ENCODE assay signal across 7 mouse cellular contexts in the genomic region with DNA sequence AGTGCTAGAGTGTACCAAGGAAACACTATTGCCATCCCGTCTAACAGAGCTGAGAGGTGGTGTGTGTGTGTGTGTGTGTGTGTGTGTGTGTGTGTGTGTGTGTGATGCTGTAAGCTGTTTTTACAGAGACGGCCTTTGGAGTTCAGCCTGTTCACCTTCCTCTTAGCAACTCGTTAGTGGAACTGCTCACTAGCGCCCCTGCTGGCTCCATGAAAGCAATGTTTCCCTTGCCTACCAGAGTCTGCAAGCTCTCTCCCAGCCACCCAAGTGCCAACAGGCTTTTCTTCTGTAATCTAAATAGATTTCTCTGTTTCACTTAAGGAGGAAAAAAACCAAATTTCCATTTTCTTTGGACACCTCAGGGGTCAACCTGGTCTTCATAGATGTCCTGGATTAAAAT.
A peak's percentile ranks its signal among the peaks of the same experiment; 100 is the strongest.
DNase-seq lines count a peak whose midpoint lies in the region; ATAC-seq and TF ChIP-seq lines count a peak whose summit lies in the region.

No protein-coding gene starts in this region.

- WGBS in intestine, embryonic 14.5 days: 25% methylated on average over 4 of the region's 4 CpGs
- WGBS in intestine, embryonic 16.5 days: 34% methylated on average over 4 of the region's 4 CpGs
- WGBS in embryonic facial prominence, embryonic 10.5 days: 18% methylated on average over 4 of the region's 4 CpGs
- WGBS in midbrain, postnatal 0 days: 21% methylated on average over 4 of the region's 4 CpGs

- DNase-seq in intestine, embryonic 14.5 days (ENCODE audit: low spot score): peak; percentile 54
- DNase-seq in 416B (ENCODE audit: low read depth): peak; percentile 34
- peak; percentile 63 for DNase-seq in ES-CJ7 (ENCODE audit: low read depth, low spot score)
- DNase-seq in embryonic facial prominence, embryonic 10.5 days (ENCODE audit: low spot score): peak; percentile 58
- peak; percentile 79 for DNase-seq in midbrain, postnatal 0 days (ENCODE audit: low spot score)
- DNase-seq in ovary, postnatal 14 days (ENCODE audit: low spot score): no peak

- TF ChIP-seq CTCF in midbrain, postnatal 0 days (IDR thresholded peaks at IDR 0.05): peak; percentile 71

- H3K27me3 ChIP-seq in intestine, embryonic 14.5 days (replicated peaks; ENCODE audit: control insufficient read depth, insufficient read depth, low read length): no peaks in the 10 kb centered on the region
- H3K27me3 ChIP-seq in intestine, embryonic 16.5 days (replicated peaks; ENCODE audit: control insufficient read depth, insufficient read depth, low read length): no peaks in the 10 kb centered on the region
- no peaks in the 10 kb centered on the region for H3K27me3 ChIP-seq in embryonic facial prominence, embryonic 10.5 days (replicated peaks; ENCODE audit: low read depth, poor library complexity, severe bottlenecking)
- no peaks in the 10 kb centered on the region for H3K27me3 ChIP-seq in midbrain, postnatal 0 days (ENCODE audit: insufficient read depth, low read length)

- no peaks in the 10 kb centered on the region for H3K4me1 ChIP-seq in intestine, embryonic 14.5 days (replicated peaks; ENCODE audit: control insufficient read depth, insufficient read depth, low read length)
- no peaks in the 10 kb centered on the region for H3K4me1 ChIP-seq in intestine, embryonic 16.5 days (ENCODE audit: control insufficient read depth, insufficient read depth, low read length)
- no peaks in the 10 kb centered on the region for H3K4me1 ChIP-seq in embryonic facial prominence, embryonic 10.5 days
- H3K4me1 ChIP-seq in midbrain, postnatal 0 days (ENCODE audit: insufficient read depth, low read length): no peaks in the 10 kb centered on the region; the same call in 1 of the 2 replicates

- H3K9ac ChIP-seq in intestine, embryonic 14.5 days (ENCODE audit: low read length): no peak overlapping the region
- H3K9ac ChIP-seq in intestine, embryonic 16.5 days (ENCODE audit: low read depth, low read length): no peak overlapping the region
- H3K9ac ChIP-seq in midbrain, postnatal 0 days (replicated peaks; ENCODE audit: low read length, poor library complexity, severe bottlenecking): no peak overlapping the region

- no peak overlapping the region for H3K27ac ChIP-seq in intestine, embryonic 14.5 days (ENCODE audit: low read depth)
- no peak overlapping the region for H3K27ac ChIP-seq in intestine, embryonic 16.5 days (ENCODE audit: low read length)
- no peak overlapping the region for H3K27ac ChIP-seq in embryonic facial prominence, embryonic 10.5 days (replicated peaks)
- no peak overlapping the region for H3K27ac ChIP-seq in midbrain, postnatal 0 days (ENCODE audit: low read depth, low read length)

- H3K9me3 ChIP-seq in intestine, embryonic 14.5 days (ENCODE audit: control insufficient read depth, low read length): no peaks in the 10 kb centered on the region
- no peaks in the 10 kb centered on the region for H3K9me3 ChIP-seq in intestine, embryonic 16.5 days (ENCODE audit: control insufficient read depth, low read length)
- H3K9me3 ChIP-seq in embryonic facial prominence, embryonic 10.5 days: no peaks in the 10 kb centered on the region
- H3K9me3 ChIP-seq in midbrain, postnatal 0 days (ENCODE audit: low read length): no peaks in the 10 kb centered on the region

- no peaks in the 10 kb centered on the region for H3K36me3 ChIP-seq in intestine, embryonic 14.5 days (ENCODE audit: control insufficient read depth, insufficient read depth, low read length)
- no peaks in the 10 kb centered on the region for H3K36me3 ChIP-seq in intestine, embryonic 16.5 days (ENCODE audit: control insufficient read depth, insufficient read depth, low read length)
- no peaks in the 10 kb centered on the region for H3K36me3 ChIP-seq in embryonic facial prominence, embryonic 10.5 days (replicated peaks)
- H3K36me3 ChIP-seq in midbrain, postnatal 0 days (ENCODE audit: insufficient read depth, low read length): no peaks in the 10 kb centered on the region

- no peak overlapping the region for H3K4me2 ChIP-seq in intestine, embryonic 14.5 days (ENCODE audit: low read length)
- H3K4me2 ChIP-seq in intestine, embryonic 16.5 days (ENCODE audit: low read depth, low read length): no peak overlapping the region
- H3K4me2 ChIP-seq in midbrain, postnatal 0 days (ENCODE audit: low read depth, low read length, poor library complexity, severe bottlenecking): no peak overlapping the region

- ATAC-seq in intestine, embryonic 14.5 days (replicated peaks; ENCODE audit: low FRiP score, low TSS enrichment, low read depth): no peak
- ATAC-seq in intestine, embryonic 16.5 days: no peak
- ATAC-seq in midbrain, postnatal 0 days (ENCODE audit: low FRiP score): no peak

- H3K4me3 ChIP-seq in intestine, embryonic 14.5 days (ENCODE audit: low read depth, low read length): no peak overlapping the region
- H3K4me3 ChIP-seq in intestine, embryonic 16.5 days (ENCODE audit: low read length): no peak overlapping the region
- H3K4me3 ChIP-seq in embryonic facial prominence, embryonic 10.5 days: no peak overlapping the region
- H3K4me3 ChIP-seq in midbrain, postnatal 0 days (ENCODE audit: low read depth, low read length): no peak overlapping the region
